Mouse (Mus musculus) hindbrain, postnatal 0 days (tissue): Measurements from ENCODE around the gene Prl3d1. TPM values are rescaled to one million over a fixed set of nuclear protein-coding genes. Genes with fewer than 3 reads are reported as not detected.
"Not testable (repeated sequence)": the region's sequence is repeated elsewhere in the genome, so short reads cannot be mapped to it uniquely, and the experiment has no call there.

Source experiments
- ATAC-seq: fragments of 200-750 bp; cut with Nextera tagmentation; 2 replicates; pipeline ENCODE4 v1.8.0; 2017; ENCODE audit warnings: mild to moderate bottlenecking, moderate TSS enrichment, moderate library complexity
- DNase-seq: peaks from one replicate; pipeline ENCODE4 v3.0.0-alpha.2; 2015; ENCODE audit warnings: low spot score
- H3K27ac ChIP-seq: fragments of 300-500 bp; sonication (generic); 2 replicates; pipeline ENCODE4 v1.5.1; 2014; ENCODE audit warnings: mild to moderate bottlenecking
- H3K27me3 ChIP-seq: fragments of 300-500 bp; sonication (generic); 2 replicates; pipeline ENCODE4 v1.6.1; 2014; ENCODE audit warnings: low read length, mixed read lengths; ENCODE audit not compliant: insufficient read depth
- H3K36me3 ChIP-seq: fragments of 300-500 bp; sonication (generic); 2 replicates; pipeline ENCODE4 v1.6.1; 2014; ENCODE audit warnings: low read length, mixed read lengths; ENCODE audit not compliant: insufficient read depth
- H3K4me1 ChIP-seq: fragments of 300-500 bp; sonication (generic); 2 replicates; pipeline ENCODE4 v1.6.1; 2014; ENCODE audit warnings: antibody characterized with exemption, low read length, mixed read lengths; ENCODE audit not compliant: insufficient read depth
- H3K4me2 ChIP-seq: fragments of 300-500 bp; sonication (generic); 2 replicates; pipeline ENCODE4 v1.6.1; 2014; ENCODE audit warnings: low read depth, mild to moderate bottlenecking, low read length, moderate library complexity, mixed read lengths
- H3K4me3 ChIP-seq: fragments of 300-500 bp; sonication (generic); 2 replicates; pipeline ENCODE4 v1.5.1; 2014; ENCODE audit warnings: low read length
- H3K9ac ChIP-seq: fragments of 300-500 bp; sonication (generic); replicated peaks from 2 replicates; pipeline ENCODE4 v1.6.1; 2014; ENCODE audit warnings: mild to moderate bottlenecking, low read length, moderate library complexity, mixed read lengths
- H3K9me3 ChIP-seq: fragments of 300-500 bp; sonication (generic); 2 replicates; pipeline ENCODE4 v1.6.1; 2016; ENCODE audit warnings: low read length, mixed read lengths
- CTCF ChIP-seq: IDR thresholded peaks from 2 replicates; pipeline ENCODE4 v1.5.1; 2016; ENCODE audit warnings: antibody characterized with exemption, control low read depth, low read depth
- WGBS: fragments of 180-500 bp; shearing (Covaris S2); extraction: QIAGEN DNeasy Blood & Tissue Kit; methylation state at CpG from one replicate; pipeline ENCODE4 v1.1.7; 2014; 5-methylcytosine and 5-hydroxymethylcytosine counted together
- polyA plus RNA-seq: library from polyadenylated mRNA; unstranded; fragments of >200 nt; fragmentation: Nextera tagmentation; extraction: Ambion mirVana; gene quantifications from 2 replicates; pipeline ENCODE4 v1.2.1, GENCODE M21; 2015
- total RNA-seq: library from RNA; depleted of rRNA; stranded (reverse); fragments of >200 nt; gene quantifications from 2 replicates; pipeline ENCODE4 v1.2.3, GENCODE M21; 2014; rRNA removed

The Prl3d1 gene
- total RNA-seq, result not detected in 2 replicates
- not detected in 2 replicates for polyA plus RNA-seq

DNA sequence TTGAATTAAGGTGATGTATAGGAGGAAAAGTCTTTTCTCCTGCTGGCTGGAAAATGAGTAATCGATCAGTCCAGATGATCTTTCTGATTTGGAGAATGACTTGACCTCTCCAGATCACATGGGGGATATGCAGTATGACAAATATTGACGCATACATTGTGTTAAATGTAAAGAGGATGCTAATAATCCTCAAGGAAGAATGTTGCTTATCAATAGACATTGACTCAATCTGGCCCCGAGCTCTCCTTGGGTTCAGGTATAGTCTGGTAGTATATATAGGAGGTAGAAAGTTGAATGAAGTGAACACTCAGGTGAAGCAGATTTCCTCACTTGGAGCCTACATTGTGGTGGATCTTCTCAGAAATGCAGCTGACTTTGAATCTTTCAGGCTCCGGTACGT is at the start of gene Prl3d1:
TSS of gene Prl3d1 (plus strand) at position 301 of the 400 bp plus-strand sequence.
- not testable (repeated sequence) for H3K9me3 ChIP-seq, H3K4me2 ChIP-seq, H3K9ac ChIP-seq, H3K27ac ChIP-seq, H3K4me1 ChIP-seq, H3K36me3 ChIP-seq, ATAC-seq, H3K27me3 ChIP-seq, DNase-seq, H3K4me3 ChIP-seq
- WGBS, result 94% methylated on average over 5 of the region's 5 CpGs

DNA sequence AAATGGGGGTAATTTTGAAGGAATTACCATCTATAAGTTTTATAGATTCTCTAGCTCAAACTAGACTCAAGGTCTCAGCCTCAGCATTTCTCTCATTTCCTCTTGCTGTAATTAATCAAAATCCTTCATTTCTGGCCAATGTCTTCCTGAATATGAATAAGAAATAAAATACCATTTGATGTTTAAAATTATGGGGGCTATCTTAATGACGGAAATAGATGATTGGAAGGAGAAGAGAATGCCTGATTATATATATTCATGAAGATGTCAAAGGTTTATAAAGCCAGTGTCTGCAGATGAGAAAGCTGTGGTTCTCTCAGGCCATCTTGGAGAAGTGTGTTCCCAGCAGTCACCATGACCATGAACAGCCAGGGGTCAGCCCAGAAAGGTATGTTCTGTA is 36.7 kb upstream of the Prl3d1 start, which contains the start of gene Prl:
TSS of gene Prl (plus strand) at position 301 of the 400 bp plus-strand sequence.
- ATAC-seq, result no peak
- Histone ChIP-seq H3K4me1 (no peaks in the 10 kb centered on the region), H3K4me2 (no peak within 1 kb of the TSS), H3K9ac (no peak within 1 kb of the TSS), H3K27me3 (no peaks in the 10 kb centered on the region), H3K27ac (no peak within 1 kb of the TSS), H3K9me3 (no peaks in the 10 kb centered on the region), H3K4me3 (no peak within 1 kb of the TSS), H3K36me3 (no peaks in the 10 kb centered on the region)
- no peak for TF ChIP-seq CTCF
- 89% methylated on average over 1 of the region's 1 CpGs for WGBS
- no peak for DNase-seq

DNA sequence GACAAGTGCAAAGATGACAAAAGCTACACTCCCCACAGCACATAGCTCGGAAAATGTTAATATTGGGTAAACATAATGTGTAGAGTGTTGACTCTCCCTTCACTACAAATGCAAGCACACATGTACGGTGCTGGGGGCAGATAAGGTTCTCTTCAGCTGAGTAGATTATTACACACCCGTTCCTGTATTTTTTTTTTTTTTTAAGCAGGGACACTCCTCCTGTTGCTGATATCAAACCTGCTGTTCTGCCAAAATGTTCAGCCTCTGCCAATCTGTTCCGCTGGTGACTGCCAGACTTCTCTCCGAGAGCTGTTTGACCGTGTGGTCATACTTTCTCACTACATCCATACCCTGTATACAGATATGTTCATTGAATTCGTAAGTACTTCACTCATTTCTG is 34.8 kb upstream of the Prl3d1 start:
- no peak for TF ChIP-seq CTCF
- no peaks in the 10 kb centered on the region for H3K4me1 ChIP-seq
- H3K27me3 ChIP-seq, result no peaks in the 10 kb centered on the region
- DNase-seq (no peak), ATAC-seq (no peak)
- WGBS, result 80% methylated on average over 7 of the region's 7 CpGs
- no peaks in the 10 kb centered on the region for H3K9me3 ChIP-seq
- H3K9ac ChIP-seq, result no peak overlapping the region
- H3K4me3 ChIP-seq, result no peak overlapping the region
- no peaks in the 10 kb centered on the region for H3K36me3 ChIP-seq
- H3K4me2 ChIP-seq, result no peak overlapping the region
- no peak overlapping the region for H3K27ac ChIP-seq

DNA sequence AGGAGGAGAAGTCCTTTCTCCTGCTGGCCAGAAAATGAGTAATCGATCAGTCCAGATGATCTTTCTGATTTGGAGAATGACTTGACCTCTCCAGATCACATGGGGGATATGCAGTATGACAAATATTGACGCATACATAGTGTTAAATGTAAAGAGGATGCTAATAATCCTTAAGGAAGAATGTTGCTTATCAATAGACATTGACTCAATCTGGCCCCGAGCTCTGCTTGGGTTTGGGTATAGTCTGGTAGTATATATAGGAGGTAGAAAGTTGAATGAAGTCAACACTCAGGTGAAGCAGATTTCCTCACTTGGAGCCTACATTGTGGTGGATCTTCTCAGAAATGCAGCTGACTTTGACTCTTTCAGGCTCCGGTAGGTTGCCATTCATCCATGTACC is 27.4 kb downstream of the Prl3d1 start, which contains the start of gene Prl3d2:
TSS of gene Prl3d2 (plus strand) at position 301 of the 400 bp plus-strand sequence.
- H3K9ac ChIP-seq, H3K9me3 ChIP-seq, H3K4me1 ChIP-seq, H3K4me2 ChIP-seq, H3K36me3 ChIP-seq, H3K4me3 ChIP-seq, H3K27ac ChIP-seq, ATAC-seq, H3K27me3 ChIP-seq, DNase-seq: not testable (repeated sequence)
- 84% methylated on average over 3 of the region's 4 CpGs for WGBS

DNA sequence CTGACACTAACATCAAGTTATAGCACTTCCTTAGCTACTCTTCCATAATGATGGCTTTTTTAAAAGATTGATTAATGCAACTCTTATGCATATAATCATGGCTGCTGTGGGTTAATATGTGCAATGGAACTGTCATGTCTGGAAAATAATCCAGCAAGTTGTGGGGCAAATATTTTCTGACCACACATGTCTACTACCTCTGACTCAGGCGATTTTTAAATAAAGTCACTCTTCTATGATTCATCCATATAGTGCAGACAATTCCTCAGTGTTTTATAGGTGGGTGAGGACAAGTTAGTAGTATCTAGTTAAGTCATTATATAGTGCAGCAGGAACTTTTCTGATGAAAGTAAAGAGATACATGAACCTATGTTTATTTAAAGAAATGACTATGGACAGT is 54.3 kb downstream of the Prl3d1 start:
- no peak overlapping the region for H3K4me2 ChIP-seq
- no peaks in the 10 kb centered on the region for H3K9me3 ChIP-seq
- no peaks in the 10 kb centered on the region for H3K4me1 ChIP-seq
- H3K9ac ChIP-seq, result no peak overlapping the region
- DNase-seq (no peak), ATAC-seq (no peak)
- TF ChIP-seq CTCF, result no peak
- WGBS, result 63% methylated on average over 1 of the region's 1 CpGs
- H3K27ac ChIP-seq, result no peak overlapping the region
- no peak overlapping the region for H3K4me3 ChIP-seq
- no peaks in the 10 kb centered on the region for H3K27me3 ChIP-seq
- no peaks in the 10 kb centered on the region for H3K36me3 ChIP-seq

Other genes starting within 250 kb of the Prl3d1 start
- not detected in 2 replicates for gene Prl, start 36.6 kb upstream of the Prl3d1 start, total RNA-seq
- 0.16 TPM in 1 of 2 replicates, not detected in the other for gene Prl, start 36.6 kb upstream of the Prl3d1 start, polyA plus RNA-seq
- gene Prl3d2, start 27.5 kb downstream of the Prl3d1 start, total RNA-seq, result not detected in 2 replicates
- gene Prl3d2, start 27.5 kb downstream of the Prl3d1 start, polyA plus RNA-seq, result not detected in 2 replicates
- gene Prl3d3, start 62.6 kb downstream of the Prl3d1 start, total RNA-seq, result not detected in 2 replicates
- not detected in 2 replicates for gene Prl3d3, start 62.6 kb downstream of the Prl3d1 start, polyA plus RNA-seq
- gene Prl3c1, start 102.5 kb downstream of the Prl3d1 start, total RNA-seq, result not detected in 2 replicates
- gene Prl3c1, start 102.5 kb downstream of the Prl3d1 start, polyA plus RNA-seq, result not detected in 2 replicates
- gene Prl3b1, start 147.7 kb downstream of the Prl3d1 start, total RNA-seq, result not detected in 2 replicates
- not detected in 2 replicates for gene Prl3b1, start 147.7 kb downstream of the Prl3d1 start, polyA plus RNA-seq
- gene Prl3a1, start 165.2 kb downstream of the Prl3d1 start, total RNA-seq, result not detected in 2 replicates
- not detected in 2 replicates for gene Prl3a1, start 165.2 kb downstream of the Prl3d1 start, polyA plus RNA-seq
- not detected in 2 replicates for gene Prl6a1, start 218.4 kb downstream of the Prl3d1 start, total RNA-seq
- gene Prl6a1, start 218.4 kb downstream of the Prl3d1 start, polyA plus RNA-seq, result not detected in 2 replicates